7 mouse cellular contexts compared by ENCODE assay signal in genomic region chr17:17623890-17624420, GRCm38 (mm10). TPM values are rescaled to one million over a fixed set of nuclear protein-coding genes. Genes with fewer than 3 reads are reported as not detected.
DNase-seq lines count a peak whose midpoint lies in the region; ATAC-seq lines count a peak whose summit lies in the region.

No protein-coding gene starts in this region.

- no peaks in the 10 kb centered on the region for H3K36me3 ChIP-seq in forebrain, embryonic 11.5 days (ENCODE audit: control insufficient read depth, insufficient read depth, low read length)

- under 1% methylated on average over 42 of the region's 42 CpGs for WGBS in forebrain, embryonic 11.5 days

- H3K4me2 ChIP-seq in forebrain, embryonic 11.5 days (ENCODE audit: low read depth, low read length, severe bottlenecking): peak overlapping the region; percentile 77

- no peak; the same call in none of the 2 replicates for ATAC-seq in forebrain, embryonic 11.5 days (replicated peaks; ENCODE audit: low FRiP score)
- peak; percentile 10 for ATAC-seq in megakaryocyte progenitor cell, adult 5-6 weeks (replicated peaks; ENCODE audit: poor library complexity)

- H3K4me1 ChIP-seq in forebrain, embryonic 11.5 days (replicated peaks; ENCODE audit: control insufficient read depth, insufficient read depth, low read length): peaks cover 3% of the 10 kb centered on the region; the same call in 1 of the 2 replicates

- peak overlapping the region; percentile 72 for H3K4me3 ChIP-seq in forebrain, embryonic 11.5 days (ENCODE audit: low read depth, low read length)

- intact Hi-C loops in left cerebral cortex, postnatal 25 days (cut with DNase I): loop anchor here (2.0 kb wide), 1 partner anchor 31 kb away; no protein-coding TSS in a partner anchor

- peak; percentile 33 for DNase-seq in ES-CJ7 (ENCODE audit: low read depth, low spot score)
- DNase-seq in adrenal gland, adult (ENCODE audit: inconsistent age in 2 of 2, low spot score in 1 of 2): peak; percentile 88 to 95
- no peak for DNase-seq in forebrain, embryonic 11.5 days (ENCODE audit: low spot score)
- peak; percentile 73 for DNase-seq in heart, postnatal 4 days
- peak; percentile 44 to 48 for DNase-seq in left cerebral cortex, postnatal 25 days (ENCODE audit: low spot score in 2 of 2)
- peak; percentile 59 for DNase-seq in spleen, adult 12 weeks (ENCODE audit: low spot score)

- peak overlapping the region; percentile 100 for H3K27ac ChIP-seq in forebrain, embryonic 11.5 days (ENCODE audit: low read depth, low read length)

- peak overlapping the region; percentile 96 for H3K9ac ChIP-seq in forebrain, embryonic 11.5 days (ENCODE audit: low read length)

- no peaks in the 10 kb centered on the region for H3K27me3 ChIP-seq in forebrain, embryonic 11.5 days (ENCODE audit: control insufficient read depth, insufficient read depth, low read length)

- no peaks in the 10 kb centered on the region for H3K9me3 ChIP-seq in forebrain, embryonic 11.5 days (ENCODE audit: control insufficient read depth, low read length)

RNA-seq across cellular contexts. Expression of gene Lnpep, which starts 0.9 kb away (rescaled TPM):
- polyA plus RNA-seq in forebrain, embryonic 11.5 days (2014; fragmentation: Nextera tagmentation; extraction: Ambion mirVana): 7.0 and 8.5 TPM in 2 replicates
- total RNA-seq in heart, postnatal 4 days (2021): 100 to 1,000 TPM; 134 to 135 TPM
- 100 to 1,000 TPM in 1 of 2 experiments, 10 to 100 TPM in 1; 98.2 to 112 TPM for total RNA-seq in left cerebral cortex, postnatal 25 days (2021)
- 70.8 and 72.5 TPM in 2 replicates for total RNA-seq in megakaryocyte progenitor cell, adult 5-6 weeks (2015)
- 40.0 and 51.7 TPM in 2 replicates for total RNA-seq in megakaryocyte progenitor cell, adult 5-6 weeks (2017)
